Mouse (Mus musculus) heart, adult 2 months (tissue): Measurements from ENCODE around the gene Olfr955. TPM values are rescaled to one million over a fixed set of nuclear protein-coding genes. Genes with fewer than 3 reads are reported as not detected.

ENCODE experiments used
- DNase-seq, 2 experiments: peaks; one replicate each; pipeline ENCODE4 v3.0.0; 2021
- H3K27ac ChIP-seq: fragments of 200-600 bp; 2 replicates; pipeline ENCODE4 v1.8.1; 2022
- H3K27me3 ChIP-seq: fragments of 200-500 bp; 2 replicates; pipeline ENCODE4 v1.6.1; 2012; ENCODE audit warnings: mild to moderate bottlenecking, low read length, inconsistent platforms, mixed read lengths; ENCODE audit not compliant: control insufficient read depth, insufficient read depth
- H3K36me3 ChIP-seq: fragments of 200-500 bp; 2 replicates; pipeline ENCODE4 v1.6.1; 2012; ENCODE audit warnings: low read length, inconsistent platforms; ENCODE audit not compliant: control insufficient read depth, insufficient read depth
- H3K4me1 ChIP-seq: fragments of 200-500 bp; 2 replicates; pipeline ENCODE4 v1.6.1; 2011; ENCODE audit warnings: low read length; ENCODE audit not compliant: control insufficient read depth, insufficient read depth
- H3K4me3 ChIP-seq: fragments of 200-600 bp; 2 replicates; pipeline ENCODE4 v1.8.1; 2022
- H3K79me2 ChIP-seq: fragments of 200-500 bp; replicated peaks from 2 replicates; pipeline ENCODE4 v1.6.1; 2012; ENCODE audit warnings: mild to moderate bottlenecking, inconsistent platforms, low read length, moderate library complexity, mixed read lengths; ENCODE audit not compliant: control insufficient read depth, insufficient read depth
- H3K9ac ChIP-seq: fragments of 200-500 bp; 2 replicates; pipeline ENCODE4 v1.6.1; 2012; ENCODE audit warnings: low read depth, mild to moderate bottlenecking, control low read depth, inconsistent platforms, low read length, mixed read lengths
- CTCF ChIP-seq: fragments of 200-600 bp; IDR thresholded peaks from 2 replicates; pipeline ENCODE4 v1.8.1; 2022; ENCODE audit warnings: antibody characterized with exemption, mild to moderate bottlenecking, moderate library complexity
- EP300 ChIP-seq: fragments of 200-500 bp; IDR thresholded peaks from 2 replicates; pipeline ENCODE4 v1.6.1; 2011; ENCODE audit warnings: low read depth, low read length, control low read depth; ENCODE audit not compliant: insufficient read depth
- POLR2A ChIP-seq: fragments of 200-500 bp; IDR thresholded peaks from 2 replicates; pipeline ENCODE4 v1.6.1; 2011; ENCODE audit warnings: mild to moderate bottlenecking, low read depth, low read length, control low read depth; ENCODE audit not compliant: insufficient read depth
- intact Hi-C: fragments of 180-260 bp; cut with DNase I; formaldehyde crosslinking; loops from one replicate; pipeline ENCODE4 v1.15.1; 2025
- polyA plus RNA-seq: library from polyadenylated mRNA; depleted of rRNA; stranded (reverse); fragments of >200 nt; gene quantifications from 2 replicates; pipeline ENCODE4 v1.2.3, GENCODE M21; 2012; rRNA removed
- total RNA-seq, 2 experiments: library from RNA; stranded (reverse); gene quantifications; 2 replicates each; pipeline ENCODE4 v1.2.3; 2021

The Olfr955 gene
- total and polyA plus RNA-seq, 3 experiments: not detected

- H3K27ac ChIP-seq: no peak within 1 kb of the TSS
- no peaks in the 10 kb centered on the region for H3K79me2 ChIP-seq
- DNase-seq: no peak
- H3K27me3 ChIP-seq: no peaks in the 10 kb centered on the region
- no peak for TF ChIP-seq CTCF
- TF ChIP-seq EP300: no peak
- no peak for TF ChIP-seq POLR2A
- H3K9ac ChIP-seq: no peak within 1 kb of the TSS
- H3K4me3 ChIP-seq: no peak within 1 kb of the TSS
- H3K4me1 ChIP-seq: no peaks in the 10 kb centered on the region
- H3K36me3 ChIP-seq: no peaks in the 10 kb centered on the region
- intact Hi-C loops: no loop called here
These were observed 44.7 kb downstream of the Olfr955 start, which contains the start of gene Olfr952 for GRCm38 (mm10) chr9:39427048-39427447. TSS of gene Olfr952 (minus strand) at chr9:39427148.

Other genes starting within 250 kb of the Olfr955 start
- gene Olfr1537, start 221.9 kb downstream of the Olfr955 start, total RNA-seq: not detected
- not detected in 2 replicates for gene Olfr1537, start 221.9 kb downstream of the Olfr955 start, polyA plus RNA-seq
- not detected for gene Olfr945, start 195.1 kb downstream of the Olfr955 start, total RNA-seq
- gene Olfr945, start 195.1 kb downstream of the Olfr955 start, polyA plus RNA-seq: not detected in 2 replicates
- not detected for gene Olfr948, start 145.9 kb downstream of the Olfr955 start, total RNA-seq
- not detected in 2 replicates for gene Olfr948, start 145.9 kb downstream of the Olfr955 start, polyA plus RNA-seq
- gene Olfr951, start 84.5 kb downstream of the Olfr955 start, total RNA-seq: not detected
- not detected in 2 replicates for gene Olfr951, start 84.5 kb downstream of the Olfr955 start, polyA plus RNA-seq
- not detected for gene Olfr952, start 44.8 kb downstream of the Olfr955 start, total RNA-seq
- not detected in 2 replicates for gene Olfr952, start 44.8 kb downstream of the Olfr955 start, polyA plus RNA-seq
- not detected for gene Olfr954, start 15.2 kb downstream of the Olfr955 start, total RNA-seq
- not detected in 2 replicates for gene Olfr954, start 15.2 kb downstream of the Olfr955 start, polyA plus RNA-seq
- not detected for gene Olfr44, start 22.1 kb upstream of the Olfr955 start, total RNA-seq
- not detected in 2 replicates for gene Olfr44, start 22.1 kb upstream of the Olfr955 start, polyA plus RNA-seq
- gene Olfr957, start 43.9 kb upstream of the Olfr955 start, total RNA-seq: not detected
- not detected in 2 replicates for gene Olfr957, start 43.9 kb upstream of the Olfr955 start, polyA plus RNA-seq
- not detected for gene Olfr958, start 82.1 kb upstream of the Olfr955 start, total RNA-seq
- gene Olfr958, start 82.1 kb upstream of the Olfr955 start, polyA plus RNA-seq: not detected in 2 replicates
- not detected for gene Olfr959, start 103.6 kb upstream of the Olfr955 start, total RNA-seq
- gene Olfr959, start 103.6 kb upstream of the Olfr955 start, polyA plus RNA-seq: not detected in 2 replicates
- gene AW551984, start 132.5 kb upstream of the Olfr955 start, total RNA-seq: under 1 TPM; 0.14 to 0.26 TPM
- gene AW551984, start 132.5 kb upstream of the Olfr955 start, polyA plus RNA-seq: 0.20 and 0.67 TPM in 2 replicates
- not detected for gene Olfr148, start 138.7 kb upstream of the Olfr955 start, total RNA-seq
- gene Olfr148, start 138.7 kb upstream of the Olfr955 start, polyA plus RNA-seq: not detected in 2 replicates
- not detected for gene Olfr960, start 149.4 kb upstream of the Olfr955 start, total RNA-seq
- gene Olfr960, start 149.4 kb upstream of the Olfr955 start, polyA plus RNA-seq: not detected in 2 replicates
- gene Olfr961, start 173.1 kb upstream of the Olfr955 start, total RNA-seq: not detected
- gene Olfr961, start 173.1 kb upstream of the Olfr955 start, polyA plus RNA-seq: not detected in 2 replicates
- not detected for gene Olfr963, start 195.3 kb upstream of the Olfr955 start, total RNA-seq
- gene Olfr963, start 195.3 kb upstream of the Olfr955 start, polyA plus RNA-seq: not detected in 2 replicates
- gene Olfr149, start 235.2 kb upstream of the Olfr955 start, total RNA-seq: not detected
- gene Olfr149, start 235.2 kb upstream of the Olfr955 start, polyA plus RNA-seq: not detected in 2 replicates
- gene Olfr965, start 239.4 kb upstream of the Olfr955 start, total RNA-seq: not detected
- gene Olfr965, start 239.4 kb upstream of the Olfr955 start, polyA plus RNA-seq: not detected in 2 replicates